Mouse (Mus musculus) small intestine, adult 10 weeks (tissue): ENCODE results near the gene Krtap1-4. TPM values are rescaled to one million over a fixed set of nuclear protein-coding genes. Genes with fewer than 3 reads are reported as not detected.

ENCODE experiments used
- polyA plus RNA-seq: library from polyadenylated mRNA; stranded (reverse); fragments of 350-450 nt; fragmentation: Illumina TruSeq; extraction: RNeasy Lipid Tissue Mini Kit (QIAGEN cat#74804); gene quantifications from one replicate; pipeline ENCODE4 v1.2.3, GENCODE M21; 2014; ENCODE audit warnings: low replicate concordance

Krtap1-4 gene
- polyA plus RNA-seq, result not detected

GRCm38 (mm10) chr11:99583245-99583704, at the start of gene Krtap1-4:
TSS of gene Krtap1-4 (minus strand) at chr11:99583654.

DNA sequence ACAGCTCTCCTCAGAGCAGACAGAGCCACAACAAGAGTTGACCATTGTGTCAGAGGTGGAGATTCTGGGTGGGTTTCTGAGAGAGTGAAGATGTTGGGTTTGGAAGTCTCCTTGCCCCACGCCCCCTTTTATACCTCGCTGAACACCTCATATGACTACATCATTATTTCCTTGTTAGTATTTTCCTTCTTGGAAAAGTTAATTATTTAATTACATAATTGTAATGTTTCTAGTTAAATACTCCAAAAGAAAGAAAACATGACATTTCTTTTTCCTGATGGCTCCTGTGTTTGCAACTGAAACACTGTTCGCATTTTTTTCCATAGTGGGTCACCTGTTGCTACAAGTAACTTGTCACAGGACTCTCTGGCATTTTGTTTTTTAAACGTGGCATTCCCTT, 44.7 kb upstream of the Krtap1-4 start, which contains the start of gene Krtap4-1:
Gene Krtap4-1 (minus strand): TSS at position 101 of the 400 bp plus-strand sequence.

GRCm38 (mm10) chr11:99620335-99620734, 36.9 kb upstream of the Krtap1-4 start, which contains the start of gene Gm11562:
TSS of gene Gm11562 (minus strand) at chr11:99620435.

GRCm38 (mm10) chr11:99614796-99615363, 31.4 kb upstream of the Krtap1-4 start, which contains the start of gene Krtap2-4:
TSS of gene Krtap2-4 (minus strand) at chr11:99614846.

GRCm38 (mm10) chr11:99610089-99610488, 26.6 kb upstream of the Krtap1-4 start, which contains the start of gene Gm11937:
TSS of gene Gm11937 (minus strand) at chr11:99610189.

GRCm38 (mm10) chr11:99603208-99603607, 19.8 kb upstream of the Krtap1-4 start, which contains the start of gene Gm11938:
TSS of gene Gm11938 (minus strand) at chr11:99603308.

DNA sequence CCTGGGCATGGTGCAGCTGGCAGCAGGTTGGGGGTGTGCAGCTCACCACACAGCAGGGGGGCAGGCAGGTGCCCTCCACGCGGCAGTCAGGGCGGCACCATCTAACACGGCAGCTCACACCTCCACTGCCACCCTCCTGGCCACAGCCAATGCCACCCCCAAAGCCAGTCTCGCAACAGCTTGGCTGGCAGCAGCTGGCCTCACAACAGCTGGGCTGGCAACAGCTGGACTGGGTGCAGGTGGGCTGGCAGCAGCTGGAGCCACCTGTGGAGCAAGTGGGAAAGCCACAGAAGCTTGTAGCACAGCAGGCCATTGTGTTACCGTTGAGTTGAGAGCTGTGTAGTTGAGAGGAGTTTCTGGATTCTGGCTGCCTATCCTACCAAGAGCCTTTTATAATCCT, 14.3 kb upstream of the Krtap1-4 start, which contains the start of gene Krtap9-3:
Gene Krtap9-3 (minus strand): TSS at position 364 of the 400 bp plus-strand sequence.

DNA sequence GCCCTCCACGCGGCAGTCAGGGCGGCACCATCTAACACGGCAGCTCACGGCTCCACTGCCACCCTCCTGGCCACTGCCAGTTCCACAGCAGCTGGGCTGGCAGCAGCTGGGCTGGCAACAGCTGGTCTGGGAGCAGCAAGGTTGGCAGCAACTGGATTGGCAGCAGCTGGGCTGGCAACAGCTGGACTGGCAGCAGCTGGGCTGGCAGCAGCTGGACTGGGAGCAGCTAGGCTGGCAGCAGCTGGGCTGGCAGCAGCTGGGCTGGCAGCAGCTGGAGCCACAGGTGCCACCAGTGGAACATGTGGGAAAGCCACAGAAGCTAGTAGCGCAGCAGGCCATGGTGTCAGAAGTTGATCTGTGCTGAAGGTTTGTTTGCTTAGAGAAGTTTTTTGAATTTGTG, 7.5 kb upstream of the Krtap1-4 start, which contains the start of gene Krtap1-3:
Gene Krtap1-3 (minus strand): TSS at position 359 of the 400 bp plus-strand sequence.

GRCm38 (mm10) chr11:99580636-99581035, 2.8 kb downstream of the Krtap1-4 start, which contains the start of gene Krtap1-5:
TSS of gene Krtap1-5 (minus strand) at chr11:99581016.

GRCm38 (mm10) chr11:99566530-99566929, 16.9 kb downstream of the Krtap1-4 start, which contains the start of gene Krtap3-1:
TSS of gene Krtap3-1 (minus strand) at chr11:99566630.

GRCm38 (mm10) chr11:99559366-99559765, 24.1 kb downstream of the Krtap1-4 start, which contains the start of gene Gm11939:
TSS of gene Gm11939 (minus strand) at chr11:99559466.

GRCm38 (mm10) chr11:99556753-99557152, 26.7 kb downstream of the Krtap1-4 start, which contains the start of gene Krtap3-2:
TSS of gene Krtap3-2 (minus strand) at chr11:99556853.

GRCm38 (mm10) chr11:99550765-99551164, 32.7 kb downstream of the Krtap1-4 start, which contains the start of gene Krtap3-3:
TSS of gene Krtap3-3 (minus strand) at chr11:99550865.

Other genes starting within 250 kb of the Krtap1-4 start
- not detected for gene Krt26, start 245.7 kb downstream of the Krtap1-4 start, polyA plus RNA-seq
- gene Krt27, start 232.6 kb downstream of the Krtap1-4 start, polyA plus RNA-seq, result not detected
- not detected for gene Krt28, start 208.8 kb downstream of the Krtap1-4 start, polyA plus RNA-seq
- gene Krt10, start 194.3 kb downstream of the Krtap1-4 start, polyA plus RNA-seq, result 11.2 TPM
- 1.2 TPM for gene Krt12, start 161.4 kb downstream of the Krtap1-4 start, polyA plus RNA-seq
- gene Krt20, start 145.5 kb downstream of the Krtap1-4 start, polyA plus RNA-seq, result 924 TPM
- 3.3 TPM for gene Krt23, start 90.5 kb downstream of the Krtap1-4 start, polyA plus RNA-seq
- gene Krt39, start 62.3 kb downstream of the Krtap1-4 start, polyA plus RNA-seq, result not detected
- not detected for gene Krt40, start 40.5 kb downstream of the Krtap1-4 start, polyA plus RNA-seq
- not detected for gene Krtap3-3, start 32.8 kb downstream of the Krtap1-4 start, polyA plus RNA-seq
- gene Krtap3-2, start 26.8 kb downstream of the Krtap1-4 start, polyA plus RNA-seq, result not detected
- gene Gm11939, start 24.2 kb downstream of the Krtap1-4 start, polyA plus RNA-seq, result not detected
- gene Krtap3-1, start 17.0 kb downstream of the Krtap1-4 start, polyA plus RNA-seq, result not detected
- gene Krtap1-5, start 2.6 kb downstream of the Krtap1-4 start, polyA plus RNA-seq, result not detected
- not detected for gene Krtap1-3, start 7.7 kb upstream of the Krtap1-4 start, polyA plus RNA-seq
- not detected for gene Krtap9-3, start 14.5 kb upstream of the Krtap1-4 start, polyA plus RNA-seq
- not detected for gene Gm11938, start 19.7 kb upstream of the Krtap1-4 start, polyA plus RNA-seq
- gene Gm11937, start 26.5 kb upstream of the Krtap1-4 start, polyA plus RNA-seq, result not detected
- gene Krtap2-4, start 31.2 kb upstream of the Krtap1-4 start, polyA plus RNA-seq, result not detected
- gene Gm11562, start 36.8 kb upstream of the Krtap1-4 start, polyA plus RNA-seq, result not detected
- gene Krtap4-1, start 44.6 kb upstream of the Krtap1-4 start, polyA plus RNA-seq, result not detected
- not detected for gene Krtap4-2, start 51.4 kb upstream of the Krtap1-4 start, polyA plus RNA-seq
- not detected for gene Krtap4-7, start 60.4 kb upstream of the Krtap1-4 start, polyA plus RNA-seq
- not detected for gene Gm11555, start 66.6 kb upstream of the Krtap1-4 start, polyA plus RNA-seq
- not detected for gene Gm11563, start 75.3 kb upstream of the Krtap1-4 start, polyA plus RNA-seq
- not detected for gene Krtap4-6, start 82.3 kb upstream of the Krtap1-4 start, polyA plus RNA-seq
- not detected for gene Gm14190, start 107.1 kb upstream of the Krtap1-4 start, polyA plus RNA-seq
- gene Gm14180, start 150.6 kb upstream of the Krtap1-4 start, polyA plus RNA-seq, result not detected
- gene Gm11595, start 189.3 kb upstream of the Krtap1-4 start, polyA plus RNA-seq, result not detected
- not detected for gene Krtap4-8, start 197.1 kb upstream of the Krtap1-4 start, polyA plus RNA-seq
- gene Krtap4-9, start 201.5 kb upstream of the Krtap1-4 start, polyA plus RNA-seq, result not detected
- not detected for gene Gm11596, start 209.8 kb upstream of the Krtap1-4 start, polyA plus RNA-seq
- not detected for gene Gm11569, start 215.3 kb upstream of the Krtap1-4 start, polyA plus RNA-seq
- not detected for gene Gm11554, start 220.8 kb upstream of the Krtap1-4 start, polyA plus RNA-seq
- not detected for gene Krtap4-13, start 226.2 kb upstream of the Krtap1-4 start, polyA plus RNA-seq
- not detected for gene Gm11564, start 232.0 kb upstream of the Krtap1-4 start, polyA plus RNA-seq